Mouse (Mus musculus) neutrophil, adult 5-6 weeks (primary cell): Measurements from ENCODE around the gene Pdcl2. TPM values are rescaled to one million over a fixed set of nuclear protein-coding genes. Genes with fewer than 3 reads are reported as not detected.

Experiments used
- ATAC-seq: fragments of 151-379, 151-347 bp; 2 replicates; pipeline ENCODE4 v1.8.0; 2017; ENCODE audit warnings: mild to moderate bottlenecking, moderate TSS enrichment; ENCODE audit not compliant: insufficient number of reproducible peaks, poor library complexity, low FRiP score, severe bottlenecking; ENCODE audit errors: extremely low read depth
- total RNA-seq: library from RNA; stranded (forward); fragments of 200-1000 nt; gene quantifications from 2 replicates; pipeline ENCODE4 v1.2.3, GENCODE M21; 2017

Gene Pdcl2
- total RNA-seq, 1 experiment from 2014 or later: 0.70 TPM

DNA sequence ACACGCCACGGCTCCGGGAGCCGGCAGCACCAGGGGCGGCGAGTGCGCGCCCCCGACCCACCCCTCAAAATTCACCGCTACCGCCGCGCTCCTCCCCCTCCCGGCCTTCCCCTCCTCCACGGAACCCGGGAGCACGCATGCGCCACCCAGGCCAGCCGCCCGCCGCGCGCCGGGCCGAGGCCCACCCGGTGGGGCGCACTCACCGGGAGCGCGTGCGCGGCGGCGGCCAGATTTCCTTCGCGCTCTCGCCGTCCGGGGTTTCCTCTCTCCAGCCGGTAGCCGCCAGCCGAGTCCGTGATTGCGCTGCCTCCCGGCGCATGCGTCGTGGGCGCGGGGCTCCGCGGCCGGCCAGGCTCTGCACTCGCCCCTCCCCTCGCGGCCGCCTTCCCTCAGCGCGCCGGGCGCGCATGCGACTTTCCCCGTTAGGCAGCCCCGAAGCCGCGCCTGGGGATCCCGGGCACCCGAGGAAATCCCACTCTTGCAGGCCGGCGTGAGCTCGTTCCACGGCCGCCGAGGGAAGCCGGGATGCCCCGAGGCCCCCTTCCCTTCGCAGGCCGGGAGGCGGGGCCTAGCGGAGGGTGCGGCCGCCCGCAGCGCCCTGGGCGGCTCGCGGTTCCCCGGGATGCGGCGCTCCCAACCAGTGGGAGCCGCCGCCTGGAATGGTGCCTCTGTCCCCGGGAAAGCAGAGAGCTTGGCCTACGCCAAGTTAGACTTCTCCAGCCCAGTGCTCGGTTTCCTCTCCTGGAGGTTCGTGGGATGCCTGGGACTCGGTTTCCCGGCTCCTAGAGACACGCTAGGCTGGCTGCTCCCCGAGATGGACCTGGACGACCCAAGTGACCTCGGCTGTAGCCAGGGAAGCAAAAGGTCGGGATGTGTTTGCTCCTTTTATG is 26.3 kb downstream of the Pdcl2 start, which contains the start of gene Clock:
TSS of gene Clock (minus strand) at position 341 of the 890 bp plus-strand sequence.
- ATAC-seq: peak; percentile 59

DNA sequence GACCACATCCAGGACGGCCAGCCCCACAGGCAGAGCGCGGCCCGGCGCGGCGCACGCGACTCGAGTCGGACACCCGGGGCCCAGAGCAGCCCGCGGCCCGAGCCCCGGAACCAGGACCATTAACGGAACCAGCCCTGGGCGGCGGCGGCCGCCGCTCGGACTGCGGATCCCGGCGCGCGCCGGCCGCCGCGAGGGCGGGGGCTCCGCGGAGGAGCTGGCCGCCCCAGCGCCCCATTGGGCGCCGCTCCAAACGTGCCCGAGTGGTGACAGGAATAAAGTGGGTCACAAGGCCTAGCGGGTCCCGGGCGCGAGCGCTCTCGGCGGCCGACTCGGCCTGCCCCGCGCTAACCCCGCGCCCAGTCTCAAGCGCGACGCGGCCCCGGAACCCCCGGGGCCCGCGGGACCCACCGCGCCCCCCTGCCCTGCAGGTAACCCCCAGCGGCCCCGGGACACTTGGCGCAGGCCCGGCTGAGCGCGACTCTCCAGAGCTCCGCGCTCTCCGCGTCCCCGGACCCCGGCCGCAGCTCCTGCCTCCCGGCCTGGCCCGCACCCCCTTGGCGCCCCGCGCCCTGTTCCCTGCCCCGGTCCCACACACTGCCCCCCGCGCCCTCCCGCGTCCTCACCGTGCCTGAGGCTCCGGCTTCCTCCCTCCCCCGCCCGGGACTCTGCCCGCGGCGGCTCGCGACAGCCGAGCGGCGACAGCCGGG is 27.1 kb downstream of the Pdcl2 start:
- peak; percentile 65 for ATAC-seq

DNA sequence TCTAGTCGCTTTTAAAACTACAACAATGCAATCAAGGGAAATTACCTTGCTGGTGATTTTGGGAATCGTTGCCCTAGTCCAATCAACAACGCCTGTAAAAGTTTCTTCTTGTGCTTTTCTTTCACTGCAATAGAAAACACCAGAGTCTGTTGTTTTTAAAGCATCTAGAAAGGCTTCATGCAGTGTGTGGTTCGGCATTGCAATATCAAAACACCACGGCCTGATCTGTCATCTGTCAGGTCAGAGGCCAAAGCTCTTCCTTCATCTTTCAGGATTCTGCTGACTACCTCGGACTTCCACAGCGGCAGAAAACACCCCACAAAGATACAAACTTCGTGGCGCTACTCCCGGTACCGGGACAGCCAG is 27.6 kb downstream of the Pdcl2 start:
- no peak for ATAC-seq

DNA sequence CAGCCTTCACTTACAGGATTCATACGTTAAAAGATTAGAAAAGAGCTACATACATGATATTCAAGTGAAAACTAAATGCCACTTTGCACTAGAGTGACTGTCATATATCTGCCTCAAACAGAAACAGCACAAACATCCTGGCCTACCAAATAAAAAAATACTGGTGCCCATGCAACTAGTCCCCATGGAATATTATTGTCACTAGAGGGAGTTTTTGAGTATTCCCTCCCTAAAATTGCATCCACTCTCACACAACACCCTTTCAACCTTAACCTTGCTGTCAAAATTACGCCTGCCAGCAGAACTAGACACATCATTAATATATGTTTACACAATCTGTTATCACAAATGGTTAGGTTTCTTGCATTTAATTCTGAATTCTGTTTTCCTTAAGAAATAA is 28.9 kb downstream of the Pdcl2 start:
- ATAC-seq: no peak

DNA sequence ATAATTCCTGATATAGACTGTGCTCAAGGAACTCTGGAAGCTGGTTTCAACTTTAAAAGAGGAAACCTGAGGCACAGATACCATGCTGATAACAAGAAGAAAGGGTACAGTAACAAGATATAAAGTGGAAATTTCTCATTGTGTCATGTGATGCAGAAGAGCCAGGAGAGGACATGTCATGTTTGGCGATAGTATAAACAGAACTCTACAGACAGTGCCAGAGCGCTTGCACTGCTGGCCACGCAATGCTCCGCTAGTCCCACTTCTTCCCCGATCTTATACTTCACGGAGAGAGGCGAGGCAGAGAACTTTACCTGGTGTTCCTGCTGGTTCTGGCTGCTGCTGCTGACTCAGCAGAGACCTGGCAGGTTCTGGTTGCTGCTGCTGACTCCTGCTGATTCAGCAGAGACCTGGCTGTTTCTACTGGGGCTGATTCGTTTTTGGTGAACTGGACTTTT is 41.7 kb downstream of the Pdcl2 start:
- no peak for ATAC-seq

DNA sequence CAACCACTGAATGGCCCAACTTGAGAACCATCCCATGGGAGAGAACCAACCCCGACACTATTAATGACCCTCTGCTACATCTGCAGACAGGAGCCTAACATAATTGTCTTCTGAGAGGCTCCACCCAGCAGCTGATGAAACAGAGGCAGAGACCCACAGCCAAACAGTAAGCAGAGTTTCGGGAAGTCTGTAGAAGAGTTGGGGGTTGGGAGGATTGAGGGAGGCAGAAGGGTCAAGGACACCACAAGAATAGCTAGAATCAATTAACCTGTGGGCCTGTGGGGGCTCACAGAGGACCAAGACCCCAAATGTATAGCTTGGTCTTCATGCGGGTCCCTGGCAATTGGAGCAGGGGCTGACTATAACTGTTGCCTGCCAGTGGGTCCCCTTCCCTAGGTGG is 42.7 kb downstream of the Pdcl2 start:
- ATAC-seq: no peak

DNA sequence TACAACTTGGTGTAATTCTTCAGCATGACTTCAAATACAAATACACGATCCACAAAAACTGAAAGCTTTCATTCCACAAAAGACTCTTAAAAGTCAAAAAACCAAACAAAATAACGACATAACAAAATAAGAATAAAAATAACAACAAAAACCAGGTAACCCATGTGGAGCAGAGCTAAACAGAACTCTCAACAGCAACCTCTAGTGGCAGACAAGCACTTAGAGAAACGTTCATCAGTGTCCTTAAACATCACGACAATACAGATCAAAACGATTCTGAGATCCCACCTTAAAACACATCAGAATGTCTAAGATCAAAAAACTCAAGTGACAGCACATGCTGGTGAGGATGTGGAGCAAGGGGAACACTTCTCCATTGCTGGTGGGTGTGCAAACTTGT is 43.9 kb downstream of the Pdcl2 start:
- no peak for ATAC-seq

DNA sequence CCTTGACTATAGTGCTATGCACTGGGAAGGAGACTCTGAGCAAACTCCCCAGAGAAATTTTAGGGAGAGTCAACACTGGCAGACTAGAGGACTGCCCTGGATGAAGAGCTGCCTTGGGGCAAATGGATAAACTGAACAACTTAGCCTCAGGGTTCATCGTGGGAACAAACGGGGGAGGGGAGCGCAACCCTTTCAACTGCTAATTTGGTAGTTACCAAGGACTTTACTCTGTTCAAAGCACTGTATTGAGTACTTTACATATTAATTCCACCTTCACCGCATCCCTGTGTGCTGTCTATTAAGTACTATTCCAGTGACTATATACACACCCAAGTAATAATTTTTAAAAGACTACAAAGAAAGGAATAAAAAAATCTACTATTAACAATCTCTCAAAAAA is 45.3 kb downstream of the Pdcl2 start:
- ATAC-seq: no peak

DNA sequence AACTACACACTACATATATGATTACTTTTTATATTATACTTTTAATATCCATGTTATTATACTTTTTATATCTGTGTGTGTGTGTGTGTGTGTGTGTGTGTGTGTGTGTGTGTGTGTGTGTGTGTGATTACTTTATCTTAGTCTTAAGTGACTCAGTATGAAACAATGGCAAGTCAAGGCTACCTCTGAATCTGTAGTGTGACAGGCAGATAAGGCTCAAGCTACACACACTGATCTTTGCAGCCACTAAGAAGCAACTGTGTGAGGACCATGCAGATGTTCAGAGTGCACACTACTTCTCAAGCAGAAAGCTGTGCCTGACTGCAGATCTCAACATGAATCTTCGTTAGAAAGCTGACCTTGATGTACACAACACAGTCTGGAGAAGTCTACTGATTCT is 47.1 kb downstream of the Pdcl2 start:
- ATAC-seq: no peak

DNA sequence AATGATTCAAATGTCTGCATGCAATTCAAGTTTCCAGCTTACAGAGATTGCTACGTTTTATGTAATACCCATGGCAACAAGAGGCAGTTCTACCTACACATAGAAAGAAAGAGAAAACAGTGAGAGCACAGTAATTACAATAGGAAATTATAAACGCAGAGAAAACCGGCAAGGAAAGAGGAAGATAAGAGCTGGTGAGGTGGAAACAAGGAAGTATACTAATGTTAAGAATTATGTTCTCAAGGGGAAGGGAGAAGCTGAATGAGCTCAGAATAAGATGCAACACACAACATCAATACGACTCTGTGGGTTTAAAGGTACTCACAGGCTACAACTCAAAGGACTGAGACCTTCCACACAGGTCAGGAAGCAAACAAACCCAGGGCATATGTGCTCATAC is 56.0 kb downstream of the Pdcl2 start:
- ATAC-seq: no peak

Other genes with a start within 250 kb of the Pdcl2 start
- 35.9 and 45.3 TPM in 2 replicates for gene Srd5a3, start 190.9 kb downstream of the Pdcl2 start, total RNA-seq
- 51.7 and 62.7 TPM in 2 replicates for gene Tmem165, start 147.3 kb downstream of the Pdcl2 start, total RNA-seq
- 24.9 and 25.0 TPM in 2 replicates for gene Clock, start 26.4 kb downstream of the Pdcl2 start, total RNA-seq
- not detected in 2 replicates for gene Nmu, start 32.6 kb upstream of the Pdcl2 start, total RNA-seq
- gene Gm7271, start 152.9 kb upstream of the Pdcl2 start, total RNA-seq: not detected in 2 replicates
- gene Exoc1, start 198.2 kb upstream of the Pdcl2 start, total RNA-seq: 80.0 and 81.4 TPM in 2 replicates